Mouse (Mus musculus) 416B (cell line): Measurements from ENCODE around the gene Spats2.

Experiments
- DNase-seq: peaks from one replicate; pipeline ENCODE4 v3.0.0; 2011; ENCODE audit warnings: low read depth

Spats2 gene

GRCm38 (mm10) chr15:99097840-99098492 lies 27.8 kb upstream of the Spats2 start:
- no peak for DNase-seq

- no peak for DNase-seq
These were observed 27.2 kb upstream of the Spats2 start for GRCm38 (mm10) chr15:99098493-99098861.

GRCm38 (mm10) chr15:99099139-99099556 lies 26.6 kb upstream of the Spats2 start:
- peak; percentile 87 for DNase-seq

- peak; percentile 81 for DNase-seq
These were observed 25.7 kb upstream of the Spats2 start for GRCm38 (mm10) chr15:99099984-99100383.

GRCm38 (mm10) chr15:99105238-99105637 lies 20.5 kb upstream of the Spats2 start:
- DNase-seq = no peak

GRCm38 (mm10) chr15:99107866-99108265 lies 17.9 kb upstream of the Spats2 start:
- DNase-seq = peak; percentile 40

- DNase-seq = no peak
These were observed 14.6 kb upstream of the Spats2 start for GRCm38 (mm10) chr15:99111139-99111538.

GRCm38 (mm10) chr15:99111809-99112208 lies 13.9 kb upstream of the Spats2 start:
- DNase-seq = no peak

- no peak for DNase-seq
These were observed 12.8 kb upstream of the Spats2 start for GRCm38 (mm10) chr15:99112843-99113395.

- peak; percentile 83 for DNase-seq
These were observed 12.2 kb upstream of the Spats2 start for GRCm38 (mm10) chr15:99113396-99113975.

GRCm38 (mm10) chr15:99114312-99115064 lies 11.2 kb upstream of the Spats2 start:
- DNase-seq = no peak

- DNase-seq = no peak
These were observed 10.7 kb upstream of the Spats2 start for GRCm38 (mm10) chr15:99115065-99115423.

- no peak for DNase-seq
These were observed 9.2 kb upstream of the Spats2 start for GRCm38 (mm10) chr15:99116539-99116938.

GRCm38 (mm10) chr15:99120814-99121213 lies 4.9 kb upstream of the Spats2 start:
- DNase-seq = peak; percentile 68

GRCm38 (mm10) chr15:99122642-99123041 lies 3.1 kb upstream of the Spats2 start:
- DNase-seq = peak; percentile 64

- DNase-seq = peak; percentile 73
These were observed 532 bp downstream of the Spats2 start for GRCm38 (mm10) chr15:99126081-99126815.

- DNase-seq = peak; percentile 48
These were observed 1.2 kb downstream of the Spats2 start for GRCm38 (mm10) chr15:99126816-99127365.

GRCm38 (mm10) chr15:99127851-99128522 lies 2.3 kb downstream of the Spats2 start:
- DNase-seq = peak; percentile 32

- DNase-seq = no peak
These were observed 3.7 kb downstream of the Spats2 start for GRCm38 (mm10) chr15:99129441-99129840.

- DNase-seq = peak; percentile 71
These were observed 4.5 kb downstream of the Spats2 start for GRCm38 (mm10) chr15:99129956-99130910.
